Mouse (Mus musculus) hindbrain, embryonic 11.5 days (tissue): ENCODE results near the gene 4930505A04Rik. TPM values are rescaled to one million over a fixed set of nuclear protein-coding genes. Genes with fewer than 3 reads are reported as not detected.
A peak's percentile ranks its signal among the peaks of the same experiment; 100 is the strongest.

Experiments
- ATAC-seq: fragments of 200-750 bp; cut with Nextera tagmentation; 2 replicates; pipeline ENCODE4 v1.8.0; 2017; ENCODE audit warnings: mild to moderate bottlenecking, moderate TSS enrichment, moderate library complexity; ENCODE audit not compliant: low FRiP score
- DNase-seq: peaks from one replicate; pipeline ENCODE4 v3.0.0-alpha.2; 2015; ENCODE audit warnings: low spot score
- H3K27ac ChIP-seq: fragments of 300-500 bp; sonication (generic); 2 replicates; pipeline ENCODE4 v1.5.1; 2014; ENCODE audit warnings: mild to moderate bottlenecking, low read depth, low read length
- H3K27me3 ChIP-seq: fragments of 300-500 bp; sonication (generic); 2 replicates; pipeline ENCODE4 v1.6.1; 2014; ENCODE audit warnings: mild to moderate bottlenecking, low read length, moderate library complexity, mixed read lengths; ENCODE audit not compliant: control insufficient read depth, insufficient read depth
- H3K36me3 ChIP-seq: fragments of 300-500 bp; sonication (generic); 2 replicates; pipeline ENCODE4 v1.6.1; 2014; ENCODE audit warnings: mild to moderate bottlenecking, low read length, moderate library complexity, mixed read lengths; ENCODE audit not compliant: control insufficient read depth, insufficient read depth
- H3K4me1 ChIP-seq: fragments of 300-500 bp; sonication (generic); replicated peaks from 2 replicates; pipeline ENCODE4 v1.6.1; 2014; ENCODE audit warnings: low read length, mixed read lengths; ENCODE audit not compliant: control insufficient read depth, insufficient read depth
- H3K4me2 ChIP-seq: fragments of 300-500 bp; sonication (generic); replicated peaks from 2 replicates; pipeline ENCODE4 v1.6.1; 2014; ENCODE audit warnings: mild to moderate bottlenecking, low read depth, low read length
- H3K4me3 ChIP-seq: fragments of 300-500 bp; sonication (generic); 2 replicates; pipeline ENCODE4 v1.5.1; 2014; ENCODE audit warnings: low read depth, low read length
- H3K9ac ChIP-seq: fragments of 300-500 bp; sonication (generic); 2 replicates; pipeline ENCODE4 v1.6.1; 2014; ENCODE audit warnings: low read depth, low read length
- H3K9me3 ChIP-seq: fragments of 300-500 bp; sonication (generic); 2 replicates; pipeline ENCODE4 v1.6.1; 2016; ENCODE audit warnings: low read length; ENCODE audit not compliant: control insufficient read depth
- WGBS: fragments of 180-500 bp; shearing (Covaris S2); extraction: QIAGEN DNeasy Blood & Tissue Kit; methylation state at CpG from one replicate; pipeline ENCODE4 v1.1.7; 2014; 5-methylcytosine and 5-hydroxymethylcytosine counted together
- polyA plus RNA-seq: library from polyadenylated mRNA; unstranded; fragments of >200 nt; fragmentation: Nextera tagmentation; extraction: Ambion mirVana; gene quantifications from 2 replicates; pipeline ENCODE4 v1.2.1, GENCODE M21; 2014

Gene 4930505A04Rik
- polyA plus RNA-seq, result 0.28 TPM in 1 of 2 replicates, not detected in the other

- no peak within 1 kb of the TSS for H3K27ac ChIP-seq
Observed at GRCm38 (mm10) chr11:30471751-30472593, at the start of gene 4930505A04Rik. 4930505A04Rik (minus strand) TSS chr11:30471827.

DNA sequence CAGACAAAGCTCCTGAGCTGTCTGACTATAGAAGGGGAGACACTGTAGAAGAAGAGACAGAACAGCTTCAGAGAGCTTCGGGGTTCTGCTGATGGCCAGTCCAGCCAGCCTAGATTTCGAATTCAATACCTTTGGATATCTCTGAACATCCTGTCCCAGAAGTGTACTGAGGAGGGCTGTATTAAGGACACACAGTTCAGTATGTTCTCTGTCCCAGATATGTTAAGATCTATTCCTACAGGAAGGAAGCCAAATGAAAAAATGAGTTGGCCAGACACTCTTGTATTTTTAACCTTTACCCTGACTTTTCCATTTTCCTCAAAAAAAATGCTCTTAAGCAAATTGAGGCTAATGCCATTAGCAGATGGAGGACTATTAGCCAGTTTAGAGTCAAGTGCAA lies 45.5 kb upstream of the 4930505A04Rik start:
- Histone ChIP-seq H3K4me1 (no peaks in the 10 kb centered on the region), H3K27me3 (no peaks in the 10 kb centered on the region), H3K4me3 (no peak overlapping the region), H3K27ac (no peak overlapping the region), H3K9me3 (no peaks in the 10 kb centered on the region), H3K36me3 (no peaks in the 10 kb centered on the region), H3K9ac (no peak overlapping the region), H3K4me2 (no peak overlapping the region)
- no peak for DNase-seq
- 83% methylated on average over 2 of the region's 2 CpGs for WGBS
- ATAC-seq, result no peak

More at GRCm38 (mm10) chr11:30471751-30472593, at the start of gene 4930505A04Rik:
- 8% methylated on average over 17 of the region's 17 CpGs for WGBS
- Histone ChIP-seq H3K36me3 (no peaks in the 10 kb centered on the region), H3K9me3 (no peaks in the 10 kb centered on the region), H3K27me3 (no peaks in the 10 kb centered on the region), H3K4me1 (no peaks in the 10 kb centered on the region), H3K4me3 (peak within 1 kb of the TSS; percentile 42), H3K4me2 (peak within 1 kb of the TSS; percentile 59), H3K9ac (peak within 1 kb of the TSS; percentile 67)
- ATAC-seq (peak; percentile 98), DNase-seq (peak; percentile 94)

- WGBS, result 90% methylated on average over 4 of the region's 4 CpGs
- Histone ChIP-seq H3K27ac (no peak overlapping the region), H3K9me3 (no peaks in the 10 kb centered on the region), H3K4me2 (no peak overlapping the region), H3K9ac (no peak overlapping the region), H3K27me3 (no peaks in the 10 kb centered on the region), H3K4me3 (no peak overlapping the region), H3K4me1 (no peaks in the 10 kb centered on the region), H3K36me3 (no peaks in the 10 kb centered on the region)
- DNase-seq, result no peak
- no peak for ATAC-seq
Observed at GRCm38 (mm10) chr11:30508178-30508577, 36.6 kb upstream of the 4930505A04Rik start.

DNA sequence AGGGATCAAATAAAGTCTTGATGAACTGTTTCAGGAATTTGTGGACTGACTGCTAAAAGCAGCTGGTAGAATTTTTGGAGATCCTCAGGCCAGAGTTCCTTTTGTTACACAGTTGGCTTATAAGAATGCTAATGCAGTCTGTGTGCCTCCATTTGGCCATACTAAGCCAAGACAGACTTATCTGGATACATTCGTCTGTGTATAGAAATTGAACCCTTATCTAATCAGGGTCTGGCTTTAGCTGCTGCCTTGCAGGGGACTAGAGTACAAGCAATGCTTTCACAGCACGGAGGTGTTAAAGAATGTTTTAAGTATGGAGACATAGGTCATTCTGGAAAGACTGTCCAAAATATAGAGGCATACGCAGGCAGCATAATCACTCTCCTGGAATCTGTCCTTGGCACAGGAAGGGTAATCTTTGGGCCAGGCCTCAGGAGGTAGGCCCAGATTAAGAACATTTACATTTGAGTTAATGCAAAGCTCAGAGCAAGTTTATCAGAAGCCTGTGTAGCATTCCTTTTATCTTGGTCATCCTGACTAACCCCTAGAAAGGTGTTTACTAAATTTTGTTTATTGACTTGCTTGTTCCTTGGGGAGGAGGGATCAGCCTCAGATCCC lies 27.2 kb upstream of the 4930505A04Rik start:
- Histone ChIP-seq H3K9me3 (no peaks in the 10 kb centered on the region), H3K27me3 (no peaks in the 10 kb centered on the region), H3K36me3 (no peaks in the 10 kb centered on the region), H3K4me1 (no peaks in the 10 kb centered on the region), H3K4me3 (no peak overlapping the region), H3K4me2 (no peak overlapping the region), H3K27ac (no peak overlapping the region), H3K9ac (no peak overlapping the region)
- DNase-seq (no peak), ATAC-seq (no peak)
- WGBS, result 86% methylated on average over 3 of the region's 3 CpGs

DNA sequence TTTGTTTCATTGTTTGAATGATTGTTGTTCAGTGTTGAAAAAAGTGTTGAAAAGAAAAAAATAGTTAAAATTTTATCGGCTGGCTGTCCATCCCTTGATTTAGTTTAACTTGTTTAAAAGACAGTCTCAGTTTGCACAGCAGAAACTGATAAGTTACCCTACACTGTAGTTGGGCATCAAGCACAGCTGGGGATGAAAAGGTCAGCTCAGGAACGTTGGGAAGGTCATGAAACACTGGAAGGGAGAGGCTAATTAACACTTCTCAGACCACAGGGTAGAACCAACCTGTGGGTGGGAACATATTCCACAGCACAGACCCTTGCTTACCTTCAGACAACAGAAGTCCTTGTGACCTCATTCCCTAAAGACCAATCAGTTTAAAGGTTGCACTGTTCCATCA lies 25.5 kb upstream of the 4930505A04Rik start:
- no peak overlapping the region for H3K9ac ChIP-seq
- H3K4me2 ChIP-seq, result no peak overlapping the region
- H3K36me3 ChIP-seq, result no peaks in the 10 kb centered on the region
- no peak overlapping the region for H3K4me3 ChIP-seq
- DNase-seq, result no peak
- H3K27ac ChIP-seq, result no peak overlapping the region
- no peaks in the 10 kb centered on the region for H3K9me3 ChIP-seq
- 49% methylated on average over 2 of the region's 2 CpGs for WGBS
- no peaks in the 10 kb centered on the region for H3K27me3 ChIP-seq
- no peak for ATAC-seq
- H3K4me1 ChIP-seq, result no peaks in the 10 kb centered on the region

- no peak overlapping the region for H3K4me3 ChIP-seq
- no peaks in the 10 kb centered on the region for H3K36me3 ChIP-seq
- H3K27ac ChIP-seq, result no peak overlapping the region
- DNase-seq, result no peak
- H3K27me3 ChIP-seq, result no peaks in the 10 kb centered on the region
- no peaks in the 10 kb centered on the region for H3K4me1 ChIP-seq
- H3K9me3 ChIP-seq, result no peaks in the 10 kb centered on the region
- ATAC-seq, result no peak
- H3K4me2 ChIP-seq, result no peak overlapping the region
- H3K9ac ChIP-seq, result no peak overlapping the region
Observed at GRCm38 (mm10) chr11:30491515-30492260, 20.1 kb upstream of the 4930505A04Rik start.

GRCm38 (mm10) chr11:30488183-30488582 lies 16.6 kb upstream of the 4930505A04Rik start:
- Histone ChIP-seq H3K4me3 (no peak overlapping the region), H3K4me1 (no peaks in the 10 kb centered on the region), H3K27me3 (no peaks in the 10 kb centered on the region), H3K27ac (no peak overlapping the region), H3K9ac (no peak overlapping the region), H3K4me2 (no peak overlapping the region), H3K36me3 (no peaks in the 10 kb centered on the region), H3K9me3 (no peaks in the 10 kb centered on the region)
- ATAC-seq (no peak), DNase-seq (no peak)
- 62% methylated on average over 10 of the region's 10 CpGs for WGBS

GRCm38 (mm10) chr11:30483286-30483685 lies 11.7 kb upstream of the 4930505A04Rik start:
- DNase-seq (no peak), ATAC-seq (no peak)
- Histone ChIP-seq H3K27ac (no peak overlapping the region), H3K4me2 (no peak overlapping the region), H3K4me3 (no peak overlapping the region), H3K9ac (no peak overlapping the region), H3K27me3 (no peaks in the 10 kb centered on the region), H3K9me3 (no peaks in the 10 kb centered on the region), H3K4me1 (no peaks in the 10 kb centered on the region), H3K36me3 (no peaks in the 10 kb centered on the region)
- 92% methylated on average over 4 of the region's 4 CpGs for WGBS
